Mouse (Mus musculus): ENCODE data around the gene Kcnh2. TPM values are rescaled to one million over a fixed set of nuclear protein-coding genes. Genes with fewer than 3 reads are reported as not detected.

The Kcnh2 gene
- polyA plus RNA-seq, 1 experiment from 2014 or later = 13.0 TPM

GRCm38 (mm10) chr5:24344477-24345051, 6.8 kb downstream of the Kcnh2 start:
- Histone ChIP-seq H3K27ac (ENCODE audit: low read depth, low read length) (peak overlapping the region; percentile 84), H3K4me3 (ENCODE audit: low read length) (no peak overlapping the region), H3K4me2 (ENCODE audit: low read length) (peak overlapping the region; percentile 40), H3K4me1 (ENCODE audit: control insufficient read depth, insufficient read depth, low read depth, low read length) (peaks cover 38% of the 10 kb centered on the region), H3K9ac (ENCODE audit: low read depth, low read length) (peak overlapping the region; percentile 67), H3K9me3 (ENCODE audit: control insufficient read depth, low read length) (no peaks in the 10 kb centered on the region), H3K36me3 (ENCODE audit: control insufficient read depth, insufficient read depth, low read length) (no peaks in the 10 kb centered on the region), H3K27me3 (replicated peaks; ENCODE audit: control insufficient read depth, insufficient read depth, low read length) (no peaks in the 10 kb centered on the region)
- ATAC-seq = peak; percentile 71
- WGBS = 4% methylated on average over 12 of the region's 12 CpGs

GRCm38 (mm10) chr5:24343977-24344436, 7.4 kb downstream of the Kcnh2 start:
- Histone ChIP-seq H3K4me1 (ENCODE audit: control insufficient read depth, insufficient read depth, low read depth, low read length) (peaks cover 34% of the 10 kb centered on the region), H3K36me3 (ENCODE audit: control insufficient read depth, insufficient read depth, low read length) (no peaks in the 10 kb centered on the region), H3K27me3 (replicated peaks; ENCODE audit: control insufficient read depth, insufficient read depth, low read length) (no peaks in the 10 kb centered on the region), H3K27ac (ENCODE audit: low read depth, low read length) (peak overlapping the region; percentile 84), H3K9ac (ENCODE audit: low read depth, low read length) (peak overlapping the region; percentile 67), H3K4me3 (ENCODE audit: low read length) (no peak overlapping the region), H3K9me3 (ENCODE audit: control insufficient read depth, low read length) (no peaks in the 10 kb centered on the region), H3K4me2 (ENCODE audit: low read length) (peak overlapping the region; percentile 40)
- WGBS = 9% methylated on average over 2 of the region's 2 CpGs
- ATAC-seq = peak; percentile 34; the same call in 1 of the 2 replicates

- ATAC-seq = no peak
- no peak overlapping the region for H3K4me3 ChIP-seq (ENCODE audit: low read length)
- H3K9me3 ChIP-seq (ENCODE audit: control insufficient read depth, low read length) = no peaks in the 10 kb centered on the region
- no peak overlapping the region for H3K4me2 ChIP-seq (ENCODE audit: low read length)
- no peaks in the 10 kb centered on the region for H3K36me3 ChIP-seq (ENCODE audit: control insufficient read depth, insufficient read depth, low read length)
- peak overlapping the region; percentile 67; the same call in 1 of the 2 replicates for H3K9ac ChIP-seq (ENCODE audit: low read depth, low read length)
- H3K4me1 ChIP-seq (ENCODE audit: control insufficient read depth, insufficient read depth, low read depth, low read length) = peaks cover 29% of the 10 kb centered on the region
- peak overlapping the region; percentile 84 for H3K27ac ChIP-seq (ENCODE audit: low read depth, low read length)
- H3K27me3 ChIP-seq (replicated peaks; ENCODE audit: control insufficient read depth, insufficient read depth, low read length) = no peaks in the 10 kb centered on the region
These were observed 8.0 kb downstream of the Kcnh2 start for GRCm38 (mm10) chr5:24343379-24343778.

- Histone ChIP-seq H3K36me3 (ENCODE audit: control insufficient read depth, insufficient read depth, low read length) (no peaks in the 10 kb centered on the region), H3K27me3 (replicated peaks; ENCODE audit: control insufficient read depth, insufficient read depth, low read length) (no peaks in the 10 kb centered on the region), H3K27ac (ENCODE audit: low read depth, low read length) (no peak overlapping the region), H3K4me1 (ENCODE audit: control insufficient read depth, insufficient read depth, low read depth, low read length) (peaks cover 30% of the 10 kb centered on the region), H3K4me3 (ENCODE audit: low read length) (no peak overlapping the region), H3K9ac (ENCODE audit: low read depth, low read length) (peak overlapping the region; percentile 67; the same call in 1 of the 2 replicates), H3K9me3 (ENCODE audit: control insufficient read depth, low read length) (no peaks in the 10 kb centered on the region), H3K4me2 (ENCODE audit: low read length) (no peak overlapping the region)
- 51% methylated on average over 8 of the region's 8 CpGs for WGBS
- no peak for ATAC-seq
These were observed 8.4 kb downstream of the Kcnh2 start for GRCm38 (mm10) chr5:24342966-24343365.

- Histone ChIP-seq H3K27me3 (replicated peaks; ENCODE audit: control insufficient read depth, insufficient read depth, low read length) (no peaks in the 10 kb centered on the region), H3K4me1 (ENCODE audit: control insufficient read depth, insufficient read depth, low read depth, low read length) (peaks cover 28% of the 10 kb centered on the region)
These were observed 9.0 kb downstream of the Kcnh2 start for GRCm38 (mm10) chr5:24342205-24342963.

GRCm38 (mm10) chr5:24337821-24338220, 13.6 kb downstream of the Kcnh2 start:
- Histone ChIP-seq H3K9me3 (ENCODE audit: control insufficient read depth, low read length) (no peaks in the 10 kb centered on the region), H3K27ac (ENCODE audit: low read depth, low read length) (no peak overlapping the region), H3K4me1 (ENCODE audit: control insufficient read depth, insufficient read depth, low read depth, low read length) (peaks cover 4% of the 10 kb centered on the region; the same call in 1 of the 2 replicates), H3K4me3 (ENCODE audit: low read length) (no peak overlapping the region), H3K36me3 (ENCODE audit: control insufficient read depth, insufficient read depth, low read length) (no peaks in the 10 kb centered on the region), H3K4me2 (ENCODE audit: low read length) (no peak overlapping the region), H3K9ac (ENCODE audit: low read depth, low read length) (no peak overlapping the region), H3K27me3 (replicated peaks; ENCODE audit: control insufficient read depth, insufficient read depth, low read length) (no peaks in the 10 kb centered on the region)
- ATAC-seq = no peak
- WGBS = 66% methylated on average over 2 of the region's 2 CpGs

More at GRCm38 (mm10) chr5:24342205-24342963, 9.0 kb downstream of the Kcnh2 start:
- no peaks in the 10 kb centered on the region for H3K9me3 ChIP-seq (ENCODE audit: control insufficient read depth, low read length)
- no peak overlapping the region for H3K4me3 ChIP-seq (ENCODE audit: low read length)
- no peak overlapping the region for H3K4me2 ChIP-seq (ENCODE audit: low read length)
- H3K36me3 ChIP-seq (ENCODE audit: control insufficient read depth, insufficient read depth, low read length) = no peaks in the 10 kb centered on the region
- no peak overlapping the region for H3K9ac ChIP-seq (ENCODE audit: low read depth, low read length)
- H3K27ac ChIP-seq (ENCODE audit: low read depth, low read length) = no peak overlapping the region
- 75% methylated on average over 14 of the region's 14 CpGs for WGBS
- ATAC-seq = no peak

GRCm38 (mm10) chr5:24337366-24337765, 14.0 kb downstream of the Kcnh2 start:
- peak; percentile 30; the same call in 1 of the 2 replicates for ATAC-seq
- Histone ChIP-seq H3K4me3 (ENCODE audit: low read length) (no peak overlapping the region), H3K27ac (ENCODE audit: low read depth, low read length) (no peak overlapping the region)

GRCm38 (mm10) chr5:24335888-24336511, 15.4 kb downstream of the Kcnh2 start:
- Histone ChIP-seq H3K4me1 (ENCODE audit: control insufficient read depth, insufficient read depth, low read depth, low read length) (peaks cover 4% of the 10 kb centered on the region; the same call in 1 of the 2 replicates), H3K9me3 (ENCODE audit: control insufficient read depth, low read length) (no peaks in the 10 kb centered on the region), H3K9ac (ENCODE audit: low read depth, low read length) (no peak overlapping the region), H3K36me3 (ENCODE audit: control insufficient read depth, insufficient read depth, low read length) (0 out of 2 replicates have a peak, but pooled peaks cover 3% of the 10 kb centered on the region), H3K4me3 (ENCODE audit: low read length) (no peak overlapping the region), H3K4me2 (ENCODE audit: low read length) (no peak overlapping the region), H3K27me3 (replicated peaks; ENCODE audit: control insufficient read depth, insufficient read depth, low read length) (no peaks in the 10 kb centered on the region), H3K27ac (ENCODE audit: low read depth, low read length) (no peak overlapping the region)
- WGBS = 6% methylated on average over 3 of the region's 3 CpGs
- peak; percentile 82 for ATAC-seq

More at GRCm38 (mm10) chr5:24337366-24337765, 14.0 kb downstream of the Kcnh2 start:
- H3K27me3 ChIP-seq (replicated peaks; ENCODE audit: control insufficient read depth, insufficient read depth, low read length) = no peaks in the 10 kb centered on the region
- H3K4me1 ChIP-seq (ENCODE audit: control insufficient read depth, insufficient read depth, low read depth, low read length) = peaks cover 4% of the 10 kb centered on the region; the same call in 1 of the 2 replicates
- no peak overlapping the region for H3K4me2 ChIP-seq (ENCODE audit: low read length)
- H3K36me3 ChIP-seq (ENCODE audit: control insufficient read depth, insufficient read depth, low read length) = 0 out of 2 replicates have a peak, but pooled peaks cover 3% of the 10 kb centered on the region
- H3K9me3 ChIP-seq (ENCODE audit: control insufficient read depth, low read length) = no peaks in the 10 kb centered on the region
- no peak overlapping the region for H3K9ac ChIP-seq (ENCODE audit: low read depth, low read length)
- 30% methylated on average over 9 of the region's 9 CpGs for WGBS

GRCm38 (mm10) chr5:24334749-24335148, 16.7 kb downstream of the Kcnh2 start:
- 44% methylated on average over 3 of the region's 3 CpGs for WGBS
- Histone ChIP-seq H3K27me3 (replicated peaks; ENCODE audit: control insufficient read depth, insufficient read depth, low read length) (no peaks in the 10 kb centered on the region), H3K9me3 (ENCODE audit: control insufficient read depth, low read length) (no peaks in the 10 kb centered on the region), H3K27ac (ENCODE audit: low read depth, low read length) (no peak overlapping the region), H3K4me1 (ENCODE audit: control insufficient read depth, insufficient read depth, low read depth, low read length) (peaks cover 11% of the 10 kb centered on the region), H3K4me2 (ENCODE audit: low read length) (no peak overlapping the region), H3K9ac (ENCODE audit: low read depth, low read length) (no peak overlapping the region), H3K36me3 (ENCODE audit: control insufficient read depth, insufficient read depth, low read length) (0 out of 2 replicates have a peak, but pooled peaks cover 3% of the 10 kb centered on the region), H3K4me3 (ENCODE audit: low read length) (no peak overlapping the region)
- no peak for ATAC-seq

Measured in hindbrain, embryonic 16.5 days (tissue).